Mouse (Mus musculus) lung, adult 10 weeks (tissue): ENCODE data around the gene Ly6g6e. TPM values are rescaled to one million over a fixed set of nuclear protein-coding genes. Genes with fewer than 3 reads are reported as not detected.

ENCODE experiments used
- polyA plus RNA-seq: library from polyadenylated mRNA; stranded (reverse); fragments of 350-450 nt; fragmentation: Illumina TruSeq; extraction: RNeasy Lipid Tissue Mini Kit (QIAGEN cat#74804); gene quantifications from one replicate; pipeline ENCODE4 v1.2.3, GENCODE M21; 2014; ENCODE audit warnings: low read depth, low replicate concordance; ENCODE audit not compliant: insufficient read depth

Gene Ly6g6e
- polyA plus RNA-seq = 1.4 TPM

DNA sequence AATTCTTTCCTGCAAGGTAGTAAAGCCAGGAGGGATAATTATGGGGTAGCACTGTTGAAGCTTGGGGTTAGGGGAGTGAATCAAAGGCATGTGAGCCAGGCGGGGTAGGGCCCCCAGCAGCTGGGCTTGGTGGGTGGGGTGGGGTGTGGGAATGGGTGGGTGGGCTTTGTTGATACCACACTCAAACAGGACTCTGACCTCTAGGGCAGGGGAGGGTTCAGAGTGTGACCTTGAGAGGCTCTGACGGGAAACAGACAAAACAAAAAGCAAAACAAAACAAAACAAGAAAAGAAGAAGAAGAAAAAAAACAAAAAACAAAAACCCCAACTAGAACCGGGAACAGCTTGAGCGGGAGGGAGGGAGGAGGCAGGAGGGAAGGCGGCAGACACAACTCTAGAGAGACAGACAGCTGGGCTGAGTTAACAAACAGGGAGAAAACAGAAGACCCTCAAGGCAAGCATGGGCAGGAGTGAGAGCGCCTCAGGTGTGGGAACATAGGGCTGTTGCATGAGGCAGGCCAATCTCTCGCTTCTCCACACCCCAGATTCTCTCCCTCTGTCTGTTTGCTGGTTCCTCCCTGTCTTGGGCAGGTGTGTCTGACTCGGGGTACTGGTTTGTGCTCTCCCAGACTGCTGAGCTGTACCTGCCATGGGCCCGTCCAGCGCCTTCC, at the start of gene Ly6g6e:
TSS of gene Ly6g6e (plus strand) at position 396 of the 670 bp plus-strand sequence.

GRCm38 (mm10) chr17:35027277-35028068, 49.2 kb upstream of the Ly6g6e start, which contains the start of gene Sapcd1:
Gene Sapcd1, minus strand, starts transcription at chr17:35028016.

DNA sequence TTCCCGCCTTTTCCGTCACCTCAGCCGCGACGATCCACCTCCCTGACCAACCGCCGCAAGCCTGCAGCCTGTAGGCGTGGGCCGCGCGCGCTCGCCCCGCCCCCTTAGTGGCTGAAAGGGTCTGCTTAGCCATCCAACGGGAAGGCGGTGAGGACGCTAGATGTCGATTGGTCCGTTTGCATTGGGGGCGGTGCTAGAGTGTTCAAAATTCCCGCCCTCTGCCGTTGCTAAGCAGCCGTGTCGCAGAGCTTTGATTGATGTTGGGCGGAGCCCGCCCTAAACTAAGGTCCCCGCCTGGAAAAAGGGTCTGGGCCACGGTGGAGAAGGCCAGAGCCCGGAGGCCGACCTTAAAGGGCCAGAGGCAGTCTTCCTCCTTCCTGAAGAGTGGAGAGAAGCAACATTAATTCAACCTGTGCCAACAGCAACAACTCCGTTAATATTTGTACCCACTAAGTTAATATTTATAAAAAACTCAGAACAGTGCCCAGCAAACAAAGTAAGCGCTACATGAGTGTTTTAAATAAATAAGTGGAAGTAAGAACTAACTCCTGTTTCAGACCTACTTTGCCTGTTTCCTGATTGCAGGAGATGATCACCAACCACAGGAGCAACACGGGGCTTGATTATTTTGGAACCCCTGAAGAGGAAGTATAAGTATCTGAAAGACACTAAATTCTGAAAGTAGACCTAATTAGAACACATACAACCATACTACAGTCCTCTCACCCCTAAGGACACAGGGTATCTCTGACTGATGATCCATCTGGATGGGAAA, 29.8 kb upstream of the Ly6g6e start, which contains the start of gene Msh5:
TSS of gene Msh5 (minus strand) at position 65 of the 775 bp plus-strand sequence.

DNA sequence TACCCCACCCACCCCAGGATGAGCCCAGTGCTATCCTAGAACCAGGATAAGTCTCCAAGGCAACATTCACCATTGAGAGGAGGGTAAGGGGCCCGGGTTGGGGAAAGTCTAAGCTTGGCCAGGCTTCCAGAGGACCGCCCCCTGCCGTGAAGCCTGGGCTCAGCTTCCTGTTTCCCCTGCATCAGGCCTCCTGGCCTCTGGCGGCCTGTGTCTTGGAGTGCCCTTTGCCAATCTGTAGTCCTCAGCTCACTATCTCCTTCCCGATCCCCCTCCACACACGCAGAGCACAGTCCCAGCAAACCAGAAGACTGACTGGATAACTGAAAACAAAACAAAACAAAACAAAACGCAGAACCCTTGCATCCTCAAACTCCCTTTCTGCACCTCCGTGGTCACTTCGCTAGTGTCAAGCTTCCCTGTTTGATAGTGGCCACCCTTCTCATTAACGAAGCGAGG, 27.1 kb upstream of the Ly6g6e start, which contains the start of gene Clic1:
TSS of gene Clic1 (plus strand) at position 406 of the 456 bp plus-strand sequence.

DNA sequence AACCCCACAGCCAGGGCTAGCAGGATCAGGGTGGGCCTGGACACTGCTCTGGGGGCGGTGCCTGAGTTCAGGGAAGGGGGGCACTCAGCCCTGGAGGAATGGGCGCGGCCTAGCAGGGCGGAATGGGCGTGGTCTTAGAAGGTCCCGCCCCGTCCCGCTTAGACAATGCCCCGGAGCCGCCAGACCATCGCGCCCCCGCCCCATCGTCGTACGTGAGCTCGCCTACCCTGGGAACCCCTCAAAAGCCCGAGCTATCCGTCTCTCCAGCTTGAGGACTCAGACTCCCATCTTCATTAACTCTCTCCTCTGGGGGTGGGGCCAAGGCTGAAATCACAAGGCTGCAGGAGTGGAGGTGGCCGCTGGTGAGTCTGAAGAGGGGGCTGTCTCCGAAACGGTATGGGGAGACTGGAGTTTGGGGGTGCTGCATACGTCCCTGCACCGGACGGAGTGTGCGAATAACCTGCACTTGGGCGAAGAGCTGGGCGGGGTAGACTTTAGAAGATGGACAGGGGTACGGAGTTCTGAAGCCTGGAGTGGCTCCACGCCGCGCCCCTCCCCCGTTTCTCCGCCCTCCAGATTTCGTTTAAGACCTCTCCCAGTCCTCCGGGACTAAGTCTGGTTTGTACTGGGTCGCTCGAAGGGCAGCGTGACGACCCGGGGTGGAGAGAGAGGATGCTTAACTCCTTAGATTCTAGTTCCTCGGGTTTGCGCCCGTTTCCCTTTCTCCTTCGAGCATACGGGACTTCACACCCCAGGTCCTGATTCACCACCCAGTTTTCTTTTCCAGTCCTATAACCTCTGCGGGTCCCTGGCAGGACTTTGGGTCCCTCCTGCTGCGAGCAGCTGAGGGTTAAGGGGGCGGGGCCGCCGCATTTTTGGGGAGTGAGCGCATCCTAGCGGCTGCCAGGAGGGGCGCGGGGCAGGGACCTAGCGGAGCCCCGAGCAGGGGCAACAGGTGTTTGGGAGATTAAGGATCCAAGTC, 17.5 kb upstream of the Ly6g6e start, which contains the start of gene Ddah2:
TSS of gene Ddah2 (plus strand) at position 125 of the 982 bp plus-strand sequence.

GRCm38 (mm10) chr17:35064951-35065947, 11.5 kb upstream of the Ly6g6e start, which contains the start of gene Ly6g6c:
Gene Ly6g6c, plus strand, starts transcription at chr17:35065388.

GRCm38 (mm10) chr17:35066084-35066483, 10.6 kb upstream of the Ly6g6e start, which contains the start of gene Mpig6b:
Gene Mpig6b, minus strand, starts transcription at chr17:35066184.

DNA sequence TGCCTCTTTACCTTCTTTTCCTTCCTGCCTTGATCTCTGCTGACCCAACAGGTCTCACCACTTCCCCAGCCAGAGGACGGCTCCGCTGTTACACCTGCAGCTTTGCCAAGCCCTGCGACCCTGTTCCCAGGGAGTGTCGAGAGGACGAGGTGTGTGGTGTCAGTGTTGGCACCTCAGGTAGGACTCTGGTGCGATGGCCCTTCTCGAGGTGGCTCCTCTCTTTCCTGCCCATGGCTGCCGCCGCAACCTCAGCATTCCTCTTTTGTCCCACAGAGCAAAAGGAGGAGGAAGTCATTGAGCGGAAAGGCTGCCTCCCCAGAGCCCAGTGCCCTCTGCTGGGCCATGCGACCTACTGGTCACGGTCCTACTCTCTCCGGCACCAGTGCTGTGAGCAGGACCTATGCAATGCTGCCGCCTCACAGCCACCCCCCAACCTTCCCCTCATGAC, 1.1 kb downstream of the Ly6g6e start, which contains the start of gene Ly6g6d:
TSS of gene Ly6g6d (minus strand) at position 280 of the 448 bp plus-strand sequence.

DNA sequence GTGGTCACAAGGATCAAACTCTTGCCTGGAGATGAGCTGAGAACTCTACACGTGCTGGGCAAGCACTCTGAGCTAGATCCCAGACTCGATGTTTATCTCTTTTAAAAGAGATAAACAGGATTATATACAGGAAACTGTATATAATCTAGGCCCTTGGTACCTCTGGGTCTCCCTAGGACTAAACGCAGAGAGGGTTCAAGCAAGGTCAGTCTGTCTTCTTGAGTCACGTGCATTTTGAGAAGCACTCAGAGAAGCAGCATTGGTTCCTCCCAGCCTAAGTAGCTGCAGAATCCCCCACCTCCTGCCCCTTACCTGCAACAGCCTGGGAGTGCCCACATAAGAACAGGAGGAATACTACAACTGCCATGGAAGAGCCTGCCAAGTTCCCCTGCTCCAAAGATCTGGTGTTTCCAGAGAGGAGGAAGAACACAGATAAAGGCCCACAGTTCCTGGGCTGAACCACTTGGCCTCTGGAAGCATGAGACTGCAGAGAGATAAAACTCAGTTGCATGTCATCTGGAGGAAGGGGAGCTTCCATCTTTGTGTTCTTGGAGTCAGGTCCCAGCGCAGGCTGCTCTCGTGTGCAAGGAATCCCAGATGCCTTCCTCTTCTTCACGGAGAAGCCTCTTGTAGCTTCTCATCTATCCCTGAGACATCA, 8.6 kb downstream of the Ly6g6e start, which contains the start of gene Ly6g6f:
TSS of gene Ly6g6f (minus strand) at position 403 of the 658 bp plus-strand sequence.

DNA sequence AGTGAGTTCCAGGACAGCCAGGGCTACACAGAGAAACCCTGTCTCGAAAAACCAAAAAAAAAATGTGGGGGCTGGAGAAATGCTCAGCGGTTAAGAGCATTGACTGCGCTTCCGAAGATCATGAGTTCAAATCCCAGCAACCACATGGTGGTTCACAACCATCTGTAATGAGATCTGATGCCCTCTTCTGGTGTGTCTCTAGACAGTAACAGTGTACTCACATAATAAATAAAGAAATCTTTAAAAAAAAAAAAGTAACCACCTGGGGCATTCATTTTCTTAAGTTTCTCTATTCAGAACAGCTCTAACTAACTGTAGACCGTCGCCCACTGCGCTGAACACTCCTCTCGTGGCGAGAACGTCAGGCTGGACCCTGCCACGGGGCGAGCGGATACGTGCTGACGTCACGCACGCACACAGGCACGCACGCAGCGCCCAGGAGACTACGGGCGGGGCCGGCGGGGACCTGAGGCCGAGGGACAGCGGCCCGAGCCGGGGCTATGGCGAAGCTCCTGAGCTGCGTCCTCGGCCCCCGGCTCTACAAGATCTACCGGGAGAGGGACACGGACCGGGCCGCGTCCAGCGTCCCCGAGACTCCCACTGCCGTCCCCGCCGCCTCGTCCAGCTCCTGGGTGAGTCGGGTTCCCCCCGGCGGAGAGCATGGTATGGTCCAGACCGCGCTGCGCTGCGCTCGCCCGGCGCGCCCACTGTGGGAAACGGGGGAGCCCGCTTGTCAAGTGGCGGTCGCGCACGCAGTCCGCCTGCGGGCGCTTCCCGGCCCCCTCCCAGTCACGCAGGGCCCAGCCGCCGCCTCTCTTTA, 12.3 kb downstream of the Ly6g6e start, which contains the start of gene Abhd16a:
TSS of gene Abhd16a (plus strand) at position 439 of the 820 bp plus-strand sequence.

DNA sequence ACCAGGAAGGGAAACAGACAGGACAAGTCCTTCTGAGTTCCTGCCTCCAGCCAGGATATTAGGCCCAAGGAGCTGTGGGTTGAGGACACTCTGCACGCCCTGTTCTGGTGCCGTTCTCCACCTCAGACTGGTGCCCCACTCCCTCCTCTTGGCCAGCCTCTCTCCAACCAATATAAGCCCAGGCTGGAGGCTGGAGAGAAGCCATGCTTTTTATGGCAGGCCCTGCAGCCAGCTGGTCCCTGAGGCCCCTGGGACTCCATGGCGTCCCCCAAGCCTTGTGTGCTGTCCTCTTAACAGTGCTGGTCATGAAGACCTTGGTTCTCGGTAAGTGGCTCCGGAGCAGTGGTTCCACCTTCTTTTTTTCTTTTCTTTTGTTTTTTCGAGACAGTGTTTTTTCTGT, 31.4 kb downstream of the Ly6g6e start, which contains the start of gene Ly6g5c:
TSS of gene Ly6g5c (plus strand) at position 183 of the 400 bp plus-strand sequence.

DNA sequence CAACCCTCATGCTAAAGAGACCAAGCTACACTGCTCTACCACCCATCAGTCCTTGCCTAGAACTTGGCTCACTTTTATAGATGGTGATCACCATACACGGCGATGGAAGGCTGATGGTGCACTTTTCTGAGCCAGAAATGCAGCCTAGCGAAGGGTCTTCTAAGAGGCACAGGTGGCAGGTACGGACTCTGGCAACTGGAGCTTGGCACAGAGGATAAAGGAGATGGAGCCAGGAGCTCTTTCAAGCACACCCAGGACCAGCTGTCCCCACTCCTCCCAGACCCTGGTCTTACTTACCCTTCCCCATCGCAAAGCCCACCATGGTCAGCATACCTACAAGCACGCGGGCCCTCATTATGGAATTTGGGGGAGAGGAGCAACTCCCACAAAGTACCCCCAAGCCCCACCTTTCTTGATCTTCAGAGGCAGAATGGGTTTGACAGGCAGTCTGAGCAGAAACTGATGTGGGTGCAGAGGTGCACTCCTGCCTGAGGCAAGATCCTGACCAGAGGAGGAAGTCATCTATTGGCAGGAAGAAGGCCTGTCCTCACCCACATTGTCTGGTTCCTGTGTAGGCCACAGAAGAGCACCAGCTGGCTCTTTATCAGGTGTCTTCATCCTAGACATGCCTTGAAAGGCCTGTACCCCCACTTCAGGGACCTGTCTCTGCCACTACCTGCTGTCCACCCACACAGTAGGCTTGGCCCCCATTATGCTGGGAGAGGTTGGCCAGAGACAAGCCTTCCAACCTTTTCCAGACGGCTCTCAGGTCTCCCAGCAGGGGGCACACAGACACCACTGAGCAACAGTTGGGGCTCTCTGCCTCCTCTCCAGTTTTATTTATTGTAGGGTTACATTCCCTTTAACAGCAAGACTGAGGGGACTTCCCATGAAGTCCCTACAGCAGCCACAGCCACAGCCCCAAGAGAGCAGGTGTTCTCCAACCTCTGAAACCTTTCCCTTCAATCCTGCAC, 38.6 kb downstream of the Ly6g6e start, which contains the start of gene Ly6g5b:
TSS of gene Ly6g5b (minus strand) at position 383 of the 974 bp plus-strand sequence.

GRCm38 (mm10) chr17:35121143-35121799, 44.6 kb downstream of the Ly6g6e start, which contains the start of gene Gpank1:
Gene Gpank1, plus strand, starts transcription at chr17:35121455.

DNA sequence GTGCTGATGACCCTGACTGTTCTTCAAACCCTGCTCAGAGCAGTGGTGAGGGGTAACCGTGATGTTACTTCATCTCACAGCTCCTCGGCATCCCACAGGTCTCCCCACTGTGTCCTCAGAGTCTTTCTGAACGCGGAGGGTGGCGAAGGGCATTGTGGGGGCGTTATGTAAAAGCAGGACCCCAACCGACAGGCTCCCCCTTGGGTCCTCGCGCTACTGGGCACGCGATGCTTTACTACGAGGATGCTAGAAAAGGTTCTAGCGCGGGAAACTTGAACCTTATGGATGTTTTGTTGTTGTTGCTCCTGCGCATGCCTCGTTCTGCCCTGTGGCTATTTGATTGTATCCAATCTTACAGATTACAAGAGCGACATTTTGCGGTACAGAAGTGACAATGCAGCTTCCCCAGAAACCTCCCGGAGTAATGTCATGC, 45.2 kb downstream of the Ly6g6e start, which contains the start of gene Csnk2b:
TSS of gene Csnk2b (minus strand) at position 183 of the 433 bp plus-strand sequence.

DNA sequence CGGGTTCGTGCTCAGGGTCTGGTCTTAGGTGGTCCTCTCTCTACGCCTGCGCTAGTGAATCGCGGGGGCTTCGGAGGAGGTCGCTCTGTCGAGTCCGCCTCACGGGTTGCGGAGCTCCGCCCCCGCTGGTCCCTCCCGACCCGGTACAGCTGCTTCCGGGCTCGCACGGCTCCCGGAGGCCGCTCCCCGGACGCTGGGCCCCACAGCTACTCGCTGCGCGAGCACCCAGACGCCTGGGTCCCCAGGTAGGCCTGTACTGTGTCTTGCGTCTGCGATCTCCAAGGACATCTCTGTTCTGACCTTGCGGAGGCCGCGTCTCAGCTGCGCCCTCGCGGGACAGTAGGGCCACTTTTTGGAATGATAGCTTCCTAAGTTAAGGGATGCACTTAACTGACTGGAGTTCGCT, 49.5 kb downstream of the Ly6g6e start, which contains the start of gene D17H6S53E:
TSS of gene D17H6S53E (plus strand) at position 168 of the 406 bp plus-strand sequence.

